Mouse (Mus musculus) ovary, postnatal 14 days (tissue): ENCODE results near the gene Srpk1.

Source experiments
- DNase-seq: peaks from one replicate; pipeline ENCODE4 v3.0.0; 2022; ENCODE audit warnings: low spot score

Srpk1 gene

GRCm38 (mm10) chr17:28622300-28622759 is at the start of gene Srpk1:
TSS of gene Srpk1 (minus strand) at chr17:28622709.
- DNase-seq: peak; percentile 80

- no peak for DNase-seq
Measured at GRCm38 (mm10) chr17:28659564-28659963, 37.1 kb upstream of the Srpk1 start.

- DNase-seq: no peak
Measured at GRCm38 (mm10) chr17:28657936-28658335, 35.4 kb upstream of the Srpk1 start.

- no peak for DNase-seq
Measured at GRCm38 (mm10) chr17:28650268-28650667, 27.8 kb upstream of the Srpk1 start.

GRCm38 (mm10) chr17:28648607-28649370 is 26.3 kb upstream of the Srpk1 start:
- no peak for DNase-seq

- no peak for DNase-seq
Measured at GRCm38 (mm10) chr17:28646221-28646620, 23.7 kb upstream of the Srpk1 start.

GRCm38 (mm10) chr17:28644112-28644511 is 21.6 kb upstream of the Srpk1 start:
- no peak for DNase-seq

- DNase-seq: no peak
Measured at GRCm38 (mm10) chr17:28643697-28644096, 21.2 kb upstream of the Srpk1 start.

GRCm38 (mm10) chr17:28640113-28640512 is 17.6 kb upstream of the Srpk1 start:
- no peak for DNase-seq

- peak; percentile 13 for DNase-seq
Measured at GRCm38 (mm10) chr17:28637711-28638690, 15.5 kb upstream of the Srpk1 start.

- no peak for DNase-seq
Measured at GRCm38 (mm10) chr17:28635842-28636241, 13.3 kb upstream of the Srpk1 start.

- no peak for DNase-seq
Measured at GRCm38 (mm10) chr17:28629125-28629524, 6.6 kb upstream of the Srpk1 start.

GRCm38 (mm10) chr17:28628248-28629124 is 6.0 kb upstream of the Srpk1 start:
- DNase-seq: no peak

- DNase-seq: no peak
Measured at GRCm38 (mm10) chr17:28626937-28627336, 4.4 kb upstream of the Srpk1 start.

GRCm38 (mm10) chr17:28625327-28625726 is 2.8 kb upstream of the Srpk1 start:
- DNase-seq: no peak

- no peak for DNase-seq
Measured at GRCm38 (mm10) chr17:28624841-28625240, 2.3 kb upstream of the Srpk1 start.

- DNase-seq: peak; percentile 29
Measured at GRCm38 (mm10) chr17:28621381-28622299, 869 bp downstream of the Srpk1 start.

GRCm38 (mm10) chr17:28618775-28619174 is 3.7 kb downstream of the Srpk1 start:
- no peak for DNase-seq

GRCm38 (mm10) chr17:28618124-28618523 is 4.4 kb downstream of the Srpk1 start:
- no peak for DNase-seq

- no peak for DNase-seq
Measured at GRCm38 (mm10) chr17:28617636-28618035, 4.9 kb downstream of the Srpk1 start.

- DNase-seq: no peak
Measured at GRCm38 (mm10) chr17:28615332-28615731, 7.2 kb downstream of the Srpk1 start.
